ENCODE assay signal across 11 mouse cellular contexts in the genomic region with DNA sequence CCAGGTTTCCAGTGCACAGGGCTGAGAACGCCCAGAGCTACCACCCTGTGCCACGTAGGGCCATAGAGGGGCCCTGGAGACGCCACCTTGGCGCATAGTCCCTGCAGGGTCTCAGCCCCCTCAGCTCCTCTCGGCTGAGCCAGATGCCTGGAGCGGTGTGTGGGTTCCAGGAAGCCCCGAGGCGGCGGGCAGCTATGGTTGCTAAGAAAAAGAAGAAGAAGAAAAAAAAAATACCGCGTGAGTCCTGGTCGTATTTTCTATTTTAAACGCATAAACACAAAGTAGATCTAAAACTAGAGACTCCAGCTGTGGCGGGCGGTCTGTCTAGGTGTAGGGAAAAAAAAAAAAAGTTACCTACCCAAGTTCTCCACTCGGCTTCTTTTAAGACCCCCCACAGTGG. TPM values are rescaled to one million over a fixed set of nuclear protein-coding genes. Genes with fewer than 3 reads are reported as not detected.
DNase-seq lines count a peak whose midpoint lies in the region; ATAC-seq lines count a peak whose summit lies in the region.
"Had no signal": no experiment of that assay in that cellular context is flagged by ENCODE, and none has a peak within 500 bp of the region (broad histone marks: within the 10 kb centered on the region; RNA-seq: fewer than 3 reads in every experiment).

No protein-coding gene starts in this region.

- WGBS in heart, embryonic 14.5 days, result 43% methylated on average over 16 of the region's 16 CpGs
- WGBS in neural tube, embryonic 11.5 days, result 57% methylated on average over 16 of the region's 16 CpGs
- WGBS in intestine, embryonic 15.5 days, result 34% methylated on average over 16 of the region's 16 CpGs

- no peaks in the 10 kb centered on the region for H3K36me3 ChIP-seq in heart, embryonic 14.5 days (ENCODE audit: control insufficient read depth, insufficient read depth, low read length)
- no peaks in the 10 kb centered on the region for H3K36me3 ChIP-seq in neural tube, embryonic 11.5 days (ENCODE audit: control insufficient read depth, insufficient read depth, low read length)
- no peaks in the 10 kb centered on the region for H3K36me3 ChIP-seq in intestine, embryonic 15.5 days

- no peaks in the 10 kb centered on the region for H3K27me3 ChIP-seq in heart, embryonic 14.5 days (ENCODE audit: control insufficient read depth, insufficient read depth, low read length)
- no peaks in the 10 kb centered on the region for H3K27me3 ChIP-seq in neural tube, embryonic 11.5 days (ENCODE audit: control insufficient read depth, insufficient read depth, low read length)
- H3K27me3 ChIP-seq in intestine, embryonic 15.5 days (replicated peaks), result no peaks in the 10 kb centered on the region
- H3K27me3 ChIP-seq: CH12.LX had no signal

- peak overlapping the region; percentile 83 for H3K4me2 ChIP-seq in heart, embryonic 14.5 days (ENCODE audit: low read length)
- peak overlapping the region; percentile 64 for H3K4me2 ChIP-seq in neural tube, embryonic 11.5 days (ENCODE audit: low read depth)
- H3K4me2 ChIP-seq in intestine, embryonic 15.5 days (replicated peaks), result peak overlapping the region; percentile 88

- H3K9ac ChIP-seq in heart, embryonic 14.5 days (ENCODE audit: low read length), result no peak overlapping the region
- no peak overlapping the region for H3K9ac ChIP-seq in neural tube, embryonic 11.5 days (ENCODE audit: low read length)
- H3K9ac ChIP-seq in intestine, embryonic 15.5 days, result no peak overlapping the region

- intact Hi-C loops in heart, postnatal 25 days (cut with DNase I), result loop anchor here (2.0 kb wide), 1 partner anchor 91 kb away; no protein-coding TSS in a partner anchor

- DNase-seq in heart, postnatal 25 days (ENCODE audit: low spot score), result no peak
- DNase-seq in neural tube, embryonic 11.5 days (ENCODE audit: low spot score), result no peak
- no peak for DNase-seq in neural tube, embryonic 10.5 days (ENCODE audit: extremely low spot score, low spot score)
- peak; percentile 56 for DNase-seq in right cerebral cortex, postnatal 25 days
- no peak for DNase-seq in MN1 (ENCODE audit: low spot score)
- DNase-seq in lung, postnatal 36 days, result no peak
- DNase-seq: kidney, adult 2 months; spleen, adult 18-20 months had no signal

- no peaks in the 10 kb centered on the region for H3K9me3 ChIP-seq in heart, embryonic 14.5 days (ENCODE audit: control insufficient read depth, low read length)
- H3K9me3 ChIP-seq in neural tube, embryonic 11.5 days (ENCODE audit: control insufficient read depth, low read length), result no peaks in the 10 kb centered on the region
- no peaks in the 10 kb centered on the region for H3K9me3 ChIP-seq in intestine, embryonic 15.5 days

- H3K27ac ChIP-seq in heart, embryonic 14.5 days (replicated peaks in 1 of 2; ENCODE audit: control insufficient read depth in 1 of 2, insufficient read depth in 1 of 2, low read depth in 2 of 2, low read length in 2 of 2), result no peak overlapping the region
- H3K27ac ChIP-seq in neural tube, embryonic 11.5 days (ENCODE audit: low read depth, low read length), result no peak overlapping the region
- H3K27ac ChIP-seq in intestine, embryonic 15.5 days, result no peak overlapping the region

- ATAC-seq in heart, embryonic 14.5 days (ENCODE audit: insufficient number of reproducible peaks, insufficient read depth, low FRiP score, low read depth), result no peak
- ATAC-seq in neural tube, embryonic 11.5 days (ENCODE audit: insufficient read depth, low FRiP score, low TSS enrichment), result no peak
- peak; percentile 11; the same call in 1 of the 2 replicates for ATAC-seq in intestine, embryonic 15.5 days

- no peak overlapping the region for H3K4me3 ChIP-seq in heart, embryonic 14.5 days (ENCODE audit: control insufficient read depth in 1 of 2, insufficient read depth in 1 of 2, low read depth in 1 of 2, low read length in 2 of 2)
- no peak overlapping the region for H3K4me3 ChIP-seq in neural tube, embryonic 11.5 days (ENCODE audit: low read depth, low read length)
- peak overlapping the region; percentile 39; the same call in 1 of the 2 replicates for H3K4me3 ChIP-seq in intestine, embryonic 15.5 days (replicated peaks)

- H3K4me1 ChIP-seq in heart, embryonic 14.5 days (ENCODE audit: control insufficient read depth in 2 of 2, insufficient read depth in 2 of 2, low read length in 2 of 2), result peaks cover 11 to 22% of the 10 kb centered on the region in 2 experiments
- peaks cover 5% of the 10 kb centered on the region for H3K4me1 ChIP-seq in neural tube, embryonic 11.5 days (ENCODE audit: control insufficient read depth, insufficient read depth, low read length)
- peaks cover 25% of the 10 kb centered on the region for H3K4me1 ChIP-seq in intestine, embryonic 15.5 days (replicated peaks)

RNA-seq across cellular contexts. Expression of gene Pard6b, which starts 37.2 kb away (rescaled TPM):
- 7.7 and 8.5 TPM in 2 replicates for polyA plus RNA-seq in heart, embryonic 14.5 days (2014; fragmentation: Nextera tagmentation; extraction: Ambion mirVana)
- 1 to 10 TPM; 3.1 to 3.4 TPM for total RNA-seq in heart, postnatal 25 days (2021)
- 6.7 and 7.8 TPM in 2 replicates for polyA plus RNA-seq in neural tube, embryonic 11.5 days (2014; fragmentation: Nextera tagmentation; extraction: Ambion mirVana)
- 16.9 and 17.4 TPM in 2 replicates for polyA plus RNA-seq in intestine, embryonic 15.5 days (2015; fragmentation: Nextera tagmentation; extraction: Ambion mirVana)
